Mouse (Mus musculus) frontal cortex, postnatal 14 days (tissue): Measurements from ENCODE around the gene Otop3.
"Not testable (repeated sequence)": the region's sequence is repeated elsewhere in the genome, so short reads cannot be mapped to it uniquely, and the experiment has no call there.

Source experiments
- DNase-seq, 2 experiments: peaks; one replicate each; pipeline ENCODE4 v3.0.0; 2022; ENCODE audit warnings: low spot score in 2 of 2

Otop3 gene

GRCm38 (mm10) chr11:115366039-115366705 lies 31.6 kb downstream of the Otop3 start:
- no peak for DNase-seq

GRCm38 (mm10) chr11:115366706-115367394 lies 32.3 kb downstream of the Otop3 start:
- DNase-seq = peak in 1 of 2 experiments; percentile 64

GRCm38 (mm10) chr11:115367395-115367944 lies 32.9 kb downstream of the Otop3 start, which contains the start of gene Hid1:
Hid1 (minus strand) TSS chr11:115367756.
- DNase-seq = peak; percentile 71 to 79

- no peak for DNase-seq
These were observed 35.8 kb downstream of the Otop3 start for GRCm38 (mm10) chr11:115370368-115370767.

GRCm38 (mm10) chr11:115371354-115371753 lies 36.8 kb downstream of the Otop3 start:
- DNase-seq = no peak

- no peak for DNase-seq
These were observed 37.5 kb downstream of the Otop3 start for GRCm38 (mm10) chr11:115372015-115372414.

GRCm38 (mm10) chr11:115372737-115373136 lies 38.2 kb downstream of the Otop3 start:
- DNase-seq = no peak

GRCm38 (mm10) chr11:115373805-115374694 lies 39.5 kb downstream of the Otop3 start:
- DNase-seq = peak; percentile 48 to 63

- DNase-seq = no peak
These were observed 40.3 kb downstream of the Otop3 start for GRCm38 (mm10) chr11:115374695-115375425.

GRCm38 (mm10) chr11:115376722-115377121 lies 42.2 kb downstream of the Otop3 start:
- DNase-seq = no peak

GRCm38 (mm10) chr11:115377254-115377653 lies 42.7 kb downstream of the Otop3 start:
- DNase-seq = no peak

- DNase-seq = no peak
These were observed 43.3 kb downstream of the Otop3 start for GRCm38 (mm10) chr11:115377854-115378253.

GRCm38 (mm10) chr11:115381276-115381675 lies 46.7 kb downstream of the Otop3 start:
- no peak for DNase-seq

GRCm38 (mm10) chr11:115381743-115382539 lies 47.4 kb downstream of the Otop3 start, which contains the start of gene Cdr2l:
Cdr2l (plus strand) TSS chr11:115381916.
- DNase-seq = peak; percentile 61 to 80

GRCm38 (mm10) chr11:115382891-115383290 lies 48.4 kb downstream of the Otop3 start:
- no peak for DNase-seq

GRCm38 (mm10) chr11:115383701-115384474 lies 49.4 kb downstream of the Otop3 start:
- peak in 1 of 2 experiments; percentile 54 for DNase-seq

GRCm38 (mm10) chr11:115384587-115384986 lies 50.1 kb downstream of the Otop3 start:
- DNase-seq = no peak

- DNase-seq = not testable (repeated sequence)
These were observed 52.3 kb downstream of the Otop3 start for GRCm38 (mm10) chr11:115386859-115387258.

- DNase-seq = no peak
These were observed 56.8 kb downstream of the Otop3 start for GRCm38 (mm10) chr11:115391358-115391757.
